Mouse (Mus musculus): Measurements from ENCODE around the gene Lcn2. TPM values are rescaled to one million over a fixed set of nuclear protein-coding genes. Genes with fewer than 3 reads are reported as not detected.

Lcn2 gene
- total RNA-seq, 2 experiments from 2014 or later = 0.51 TPM; not detected in 1

GRCm38 (mm10) chr2:32413936-32414335, 25.9 kb upstream of the Lcn2 start:
- no peak for DNase-seq (ENCODE audit: low spot score in 2 of 2)

- no peak for DNase-seq (ENCODE audit: low spot score in 2 of 2)
Observed at GRCm38 (mm10) chr2:32412742-32413531, 24.9 kb upstream of the Lcn2 start.

- DNase-seq (ENCODE audit: low spot score in 2 of 2) = no peak
Observed at GRCm38 (mm10) chr2:32411407-32411806, 23.4 kb upstream of the Lcn2 start.

GRCm38 (mm10) chr2:32408429-32409424, 20.7 kb upstream of the Lcn2 start:
- DNase-seq (ENCODE audit: low spot score in 2 of 2) = no peak

- no peak for DNase-seq (ENCODE audit: low spot score in 2 of 2)
Observed at GRCm38 (mm10) chr2:32407144-32407824, 19.2 kb upstream of the Lcn2 start.

- DNase-seq (ENCODE audit: low spot score in 2 of 2) = peak; percentile 88 to 98
Observed at GRCm38 (mm10) chr2:32404663-32405062, 16.6 kb upstream of the Lcn2 start.

GRCm38 (mm10) chr2:32396695-32397094, 8.6 kb upstream of the Lcn2 start:
- no peak for DNase-seq (ENCODE audit: low spot score in 2 of 2)

GRCm38 (mm10) chr2:32395946-32396621, 8.0 kb upstream of the Lcn2 start:
- DNase-seq (ENCODE audit: low spot score in 2 of 2) = peak; percentile 90 to 96

- DNase-seq (ENCODE audit: low spot score in 2 of 2) = peak; percentile 89 to 94
Observed at GRCm38 (mm10) chr2:32395484-32395945, 7.5 kb upstream of the Lcn2 start, which contains the start of gene Ptges2. Gene Ptges2 (plus strand): TSS chr2:32395896.

GRCm38 (mm10) chr2:32394973-32395372, 6.9 kb upstream of the Lcn2 start:
- DNase-seq (ENCODE audit: low spot score in 2 of 2) = peak in 1 of 2 experiments; percentile 45

GRCm38 (mm10) chr2:32392063-32392462, 4.0 kb upstream of the Lcn2 start:
- DNase-seq (ENCODE audit: low spot score in 2 of 2) = no peak

- no peak for DNase-seq (ENCODE audit: low spot score in 2 of 2)
Observed at GRCm38 (mm10) chr2:32390871-32391270, 2.8 kb upstream of the Lcn2 start.

- no peak for DNase-seq (ENCODE audit: low spot score in 2 of 2)
Observed at GRCm38 (mm10) chr2:32389157-32389556, 1.1 kb upstream of the Lcn2 start.

- no peak for DNase-seq (ENCODE audit: low spot score in 2 of 2)
Observed at GRCm38 (mm10) chr2:32382689-32383088, 5.4 kb downstream of the Lcn2 start.

GRCm38 (mm10) chr2:32381775-32382223, 6.3 kb downstream of the Lcn2 start, which contains the start of gene 1110008P14Rik:
Gene 1110008P14Rik (minus strand): TSS chr2:32381938.
- DNase-seq (ENCODE audit: low spot score in 2 of 2) = peak; percentile 92 to 94

- DNase-seq (ENCODE audit: low spot score in 2 of 2) = peak in 1 of 2 experiments; percentile 50
Observed at GRCm38 (mm10) chr2:32381141-32381774, 6.8 kb downstream of the Lcn2 start.

- no peak for DNase-seq (ENCODE audit: low spot score in 2 of 2)
Observed at GRCm38 (mm10) chr2:32380001-32380500, 8.0 kb downstream of the Lcn2 start.

- DNase-seq (ENCODE audit: low spot score in 2 of 2) = no peak
Observed at GRCm38 (mm10) chr2:32376963-32377362, 11.1 kb downstream of the Lcn2 start.

- DNase-seq (ENCODE audit: low spot score in 2 of 2) = no peak
Observed at GRCm38 (mm10) chr2:32375317-32375940, 12.6 kb downstream of the Lcn2 start.

Data from layer of hippocampus, adult 18-20 months (tissue).